Mouse (Mus musculus): ENCODE measurements around the gene Arid4a.
A peak's percentile ranks its signal among the peaks of the same experiment; 100 is the strongest.

Gene Arid4a

DNA sequence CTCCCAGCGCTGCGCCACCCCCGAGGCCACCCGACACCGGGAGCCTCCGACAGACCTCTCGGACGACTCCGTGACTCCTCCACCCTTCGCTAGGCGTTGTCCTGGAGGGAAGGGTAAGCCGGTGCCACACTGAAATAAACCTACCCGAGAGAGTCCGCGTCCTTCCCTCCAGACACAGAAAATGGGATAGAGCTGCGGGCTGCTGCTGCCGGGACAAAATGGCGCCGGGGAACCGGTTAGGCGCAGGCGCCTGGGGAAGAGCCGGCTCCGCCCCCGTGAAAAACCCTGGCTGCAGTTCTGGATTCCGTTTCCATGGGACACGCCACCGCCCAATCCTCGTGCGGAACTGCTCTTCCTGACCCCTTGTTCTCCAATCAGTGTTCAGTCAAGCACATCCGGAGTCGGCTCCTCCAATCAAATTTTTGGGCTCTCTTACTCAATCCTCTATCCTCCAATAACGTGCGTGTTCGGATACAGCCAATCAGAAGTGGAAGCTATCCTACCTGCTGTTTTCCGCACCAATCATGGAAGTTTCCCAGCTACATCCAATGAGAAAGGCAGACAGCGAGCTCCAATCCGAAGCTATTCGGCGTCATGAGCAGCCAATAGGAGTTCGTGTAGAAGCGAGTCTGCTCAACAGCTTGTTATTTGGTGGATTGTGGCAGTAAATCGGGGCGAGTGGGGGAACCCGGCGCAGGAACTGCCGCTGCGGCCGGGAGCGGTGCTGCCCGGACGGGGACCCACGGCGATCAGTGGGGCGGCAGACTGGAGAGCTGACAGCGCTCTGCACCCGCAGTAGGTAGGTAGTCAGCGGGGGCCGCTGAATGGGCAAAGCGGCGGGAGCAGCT is at the start of gene Arid4a:
Arid4a (plus strand) TSS at position 628 of the 848 bp plus-strand sequence.
- peak; percentile 93 to 95 for DNase-seq (ENCODE audit: low spot score in 2 of 2)

DNA sequence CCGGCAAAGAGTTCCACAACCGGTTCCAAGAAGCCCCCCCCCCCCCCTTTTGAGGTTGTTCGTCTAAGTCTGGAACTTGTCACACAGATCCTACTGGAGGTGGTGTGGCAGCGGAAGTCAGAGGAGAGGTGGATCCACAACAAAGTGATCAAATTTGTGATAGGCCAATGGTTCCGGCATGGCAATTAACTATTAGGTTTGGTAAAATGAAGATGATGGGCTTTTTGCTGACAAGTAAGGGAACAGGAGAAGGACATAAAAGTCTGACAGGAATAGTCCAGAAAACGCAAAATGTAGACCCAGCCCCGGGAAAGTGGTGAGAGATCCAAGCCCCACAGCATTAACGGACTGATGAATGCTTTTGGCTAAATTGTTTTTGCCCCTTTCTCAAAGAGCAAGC is 48.2 kb upstream of the Arid4a start:
- DNase-seq (ENCODE audit: low spot score in 2 of 2), result no peak

DNA sequence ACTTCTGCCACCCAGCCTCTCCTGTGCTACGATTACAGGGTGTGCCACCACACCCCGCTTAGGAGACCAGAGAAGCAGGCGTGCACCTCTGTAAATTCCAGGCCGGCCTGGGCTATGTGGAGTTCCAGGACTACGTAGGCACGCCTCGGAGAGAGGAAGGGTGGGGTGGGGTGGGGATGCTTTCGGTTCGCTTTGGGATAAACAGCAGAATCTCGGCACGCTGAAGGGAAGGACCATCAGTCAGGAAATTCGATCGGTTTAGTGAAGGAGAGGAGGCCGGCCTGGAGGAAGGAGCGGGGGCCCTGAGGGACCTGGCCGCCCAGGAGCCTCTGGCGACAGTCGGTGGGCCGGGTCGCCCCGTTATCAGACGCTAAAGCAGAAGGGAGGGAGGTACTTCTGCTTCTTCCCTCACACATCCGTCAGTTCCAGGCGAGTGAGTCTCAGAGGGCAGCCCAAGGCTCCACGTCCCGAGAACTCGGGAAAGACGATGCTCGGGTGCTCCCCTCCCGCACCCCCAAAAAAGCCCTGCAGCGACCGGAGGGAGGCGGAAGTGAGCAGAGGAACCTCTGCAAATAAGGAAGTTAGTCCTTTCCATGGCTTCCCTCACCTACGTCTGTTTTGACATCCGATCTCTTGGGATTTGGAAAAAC is 47.5 kb upstream of the Arid4a start:
- peak; percentile 84 to 92 for DNase-seq (ENCODE audit: low spot score in 2 of 2)

DNA sequence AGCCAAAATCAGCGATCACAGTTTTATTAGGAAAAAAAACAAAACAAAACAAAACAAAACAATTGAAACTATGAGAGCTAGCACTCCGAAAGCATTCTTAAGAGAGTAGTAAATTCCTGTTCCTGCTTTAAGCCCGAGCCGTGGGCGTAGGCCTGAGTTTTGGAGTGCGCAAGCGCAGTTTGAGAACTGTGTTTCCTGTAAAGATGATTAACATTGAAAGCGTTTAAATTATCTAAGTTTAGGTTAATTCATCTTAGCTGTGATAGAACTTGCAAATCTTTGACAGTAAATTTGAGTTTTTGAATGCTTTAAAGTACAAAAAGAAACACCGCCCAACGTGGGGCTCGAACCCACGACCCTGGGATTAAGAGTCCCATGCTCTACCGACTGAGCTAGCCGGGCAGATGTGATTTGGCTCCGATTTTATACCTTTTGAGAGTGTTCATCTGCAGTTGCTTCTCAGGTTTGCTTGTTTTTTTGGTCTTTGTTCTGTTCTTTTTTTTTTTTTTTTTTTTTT is 46.9 kb upstream of the Arid4a start:
- DNase-seq (ENCODE audit: low spot score in 2 of 2), result peak; percentile 87 to 92

DNA sequence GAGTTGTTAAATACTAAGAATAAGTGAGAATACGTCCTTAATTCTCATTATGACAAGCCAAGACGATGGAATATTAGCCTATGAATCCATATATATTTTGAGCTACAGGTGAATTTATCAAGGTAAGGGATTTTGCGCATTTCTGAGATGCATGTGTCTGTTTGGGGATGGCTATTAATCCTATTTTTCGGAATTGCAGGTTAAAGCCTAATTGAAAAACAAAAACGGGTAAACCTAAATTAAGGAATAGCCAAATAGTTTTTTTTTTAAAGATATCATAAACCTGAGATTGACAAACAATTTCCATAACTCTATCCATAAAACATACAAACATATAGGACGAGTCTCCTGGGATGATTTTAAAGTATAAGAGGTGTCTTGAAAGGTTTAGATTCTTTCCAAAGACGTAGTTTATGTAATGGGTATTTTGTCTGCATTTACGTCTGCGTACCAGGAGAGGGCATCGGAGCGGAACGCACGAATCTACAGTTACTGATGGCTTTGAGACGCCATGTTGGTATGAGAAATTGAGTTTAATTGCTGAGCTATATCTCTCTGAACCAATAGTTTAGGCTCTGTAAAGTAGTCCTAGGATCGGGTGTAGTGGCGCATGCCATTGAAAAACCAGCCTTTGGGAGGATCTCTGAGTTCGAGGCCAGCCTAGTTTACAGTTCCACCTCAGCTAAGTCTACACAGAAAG is 46.2 kb upstream of the Arid4a start:
- peak; percentile 55 to 78 for DNase-seq (ENCODE audit: low spot score in 2 of 2)

DNA sequence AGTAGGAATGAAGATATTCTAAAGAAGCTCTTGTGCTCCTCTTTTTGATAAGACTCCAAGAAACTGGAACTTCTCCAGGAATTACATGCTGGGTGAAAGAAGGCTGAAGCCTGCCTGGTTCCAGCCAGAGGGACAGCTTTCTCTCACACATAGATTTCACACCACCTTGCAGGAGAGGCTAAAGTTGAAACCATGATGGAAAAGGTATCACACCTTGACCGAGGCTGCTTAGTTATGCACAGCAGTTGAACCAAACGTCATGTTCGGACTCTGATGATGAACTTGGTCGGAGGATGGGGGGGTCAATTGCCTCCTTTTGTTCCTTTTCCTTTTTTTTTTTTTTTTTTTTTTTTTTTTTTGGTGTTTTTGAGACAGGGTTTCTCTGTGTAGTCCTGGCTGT is 42.0 kb upstream of the Arid4a start:
- DNase-seq (ENCODE audit: low spot score in 2 of 2), result no peak

DNA sequence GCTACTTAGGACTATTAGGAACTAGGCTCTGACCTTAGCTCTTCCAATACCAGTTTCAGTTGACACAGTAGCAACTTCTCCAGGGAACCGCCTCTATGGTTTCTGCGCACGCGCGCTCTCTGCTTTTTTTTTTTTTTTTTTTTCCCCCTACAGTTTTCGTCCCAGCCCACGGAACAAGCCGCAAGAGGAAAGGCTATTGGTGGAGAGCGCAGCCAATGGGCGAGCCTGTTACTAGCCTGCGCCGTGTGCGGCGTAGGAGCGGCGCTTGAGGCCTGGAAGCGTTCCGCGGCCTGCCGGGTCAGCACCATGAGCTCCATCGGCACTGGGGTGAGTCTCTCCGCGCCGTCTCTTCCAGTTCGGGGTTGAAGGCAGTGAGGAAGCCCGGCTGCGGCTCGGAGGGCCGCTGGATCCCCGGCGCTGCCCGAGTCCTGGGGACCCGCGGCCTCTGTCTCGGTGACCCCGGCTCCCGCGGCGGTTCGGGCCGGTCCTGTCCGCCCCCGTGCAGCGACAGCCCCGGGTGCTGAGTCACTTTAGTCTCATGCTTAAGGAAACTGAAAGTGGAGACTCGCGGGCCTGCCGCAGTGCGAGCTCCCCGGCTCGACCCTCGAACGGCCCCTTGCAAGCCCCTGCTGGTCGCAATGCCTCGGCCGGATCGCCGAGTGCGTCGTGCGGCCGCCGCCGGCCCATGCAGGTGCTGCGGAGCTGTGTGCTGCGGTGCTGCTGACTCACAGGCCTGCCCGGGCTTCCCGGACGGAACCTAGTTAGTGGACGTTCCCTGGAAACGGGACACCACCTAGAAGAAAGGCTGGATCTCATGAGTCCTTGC is 41.1 kb upstream of the Arid4a start, which contains the start of gene Psma3:
Psma3 (plus strand) TSS at position 181 of the 826 bp plus-strand sequence.
- peak; percentile 86 to 89 for DNase-seq (ENCODE audit: low spot score in 2 of 2)

DNA sequence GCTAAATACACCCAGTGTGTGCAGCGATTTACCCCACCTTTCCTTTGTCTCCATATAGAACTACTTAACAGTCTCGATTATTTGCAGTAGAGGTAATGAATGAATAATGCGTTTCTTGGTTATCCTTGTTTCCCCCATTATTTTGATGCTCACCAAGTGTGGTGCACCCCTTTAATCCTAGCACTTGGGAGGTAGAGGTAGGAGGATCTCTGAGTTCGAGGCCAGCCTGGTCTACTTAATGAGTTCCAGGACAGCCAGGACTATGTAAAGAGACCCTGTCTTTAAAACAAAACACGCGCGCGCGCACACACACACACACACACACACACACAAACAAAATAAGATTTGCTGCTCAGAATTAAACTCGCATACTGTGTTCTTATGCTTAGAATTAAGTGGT is 40.4 kb upstream of the Arid4a start:
- DNase-seq (ENCODE audit: low spot score in 2 of 2), result peak in 1 of 2 experiments; percentile 26

DNA sequence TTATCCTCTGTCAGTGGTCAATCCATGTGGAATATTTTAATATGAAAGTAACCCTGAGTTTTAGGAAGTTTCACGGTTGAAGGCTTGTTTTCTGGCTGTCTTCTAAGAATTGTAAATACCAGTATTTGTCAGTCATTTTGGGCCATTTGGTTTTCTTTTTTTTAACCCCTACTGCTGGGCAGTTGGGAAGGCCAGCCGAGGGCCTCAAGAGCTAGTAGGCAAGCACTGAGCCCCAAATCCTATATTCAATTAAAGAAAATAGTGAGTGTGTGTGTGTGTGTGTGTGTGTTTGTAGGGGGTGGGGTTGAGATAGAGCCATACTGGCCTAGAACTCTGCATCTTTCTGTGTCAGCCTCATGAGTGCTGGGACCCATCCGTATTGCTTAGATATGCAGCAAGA is 39.9 kb upstream of the Arid4a start:
- DNase-seq (ENCODE audit: low spot score in 2 of 2), result no peak

DNA sequence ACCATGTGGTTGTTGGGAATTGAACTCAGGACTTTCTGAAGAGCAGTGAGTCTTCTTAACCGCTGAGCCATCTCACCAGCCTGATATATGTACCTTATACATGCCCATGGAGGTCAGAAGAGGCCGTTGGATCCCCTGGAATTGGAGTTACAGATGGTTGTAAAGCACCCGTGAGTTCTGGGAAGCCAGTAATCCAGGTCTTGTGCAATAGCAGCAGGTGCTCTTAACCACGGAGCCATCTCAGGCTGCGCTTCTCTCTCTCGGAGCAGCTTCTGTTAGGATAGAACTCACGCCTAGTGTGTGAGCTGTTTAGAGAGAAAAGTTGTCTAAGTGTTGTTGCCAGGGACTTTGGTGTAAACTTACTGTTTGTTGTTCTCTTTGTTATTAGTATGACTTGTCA is 37.4 kb upstream of the Arid4a start:
- DNase-seq (ENCODE audit: low spot score in 2 of 2), result no peak

DNA sequence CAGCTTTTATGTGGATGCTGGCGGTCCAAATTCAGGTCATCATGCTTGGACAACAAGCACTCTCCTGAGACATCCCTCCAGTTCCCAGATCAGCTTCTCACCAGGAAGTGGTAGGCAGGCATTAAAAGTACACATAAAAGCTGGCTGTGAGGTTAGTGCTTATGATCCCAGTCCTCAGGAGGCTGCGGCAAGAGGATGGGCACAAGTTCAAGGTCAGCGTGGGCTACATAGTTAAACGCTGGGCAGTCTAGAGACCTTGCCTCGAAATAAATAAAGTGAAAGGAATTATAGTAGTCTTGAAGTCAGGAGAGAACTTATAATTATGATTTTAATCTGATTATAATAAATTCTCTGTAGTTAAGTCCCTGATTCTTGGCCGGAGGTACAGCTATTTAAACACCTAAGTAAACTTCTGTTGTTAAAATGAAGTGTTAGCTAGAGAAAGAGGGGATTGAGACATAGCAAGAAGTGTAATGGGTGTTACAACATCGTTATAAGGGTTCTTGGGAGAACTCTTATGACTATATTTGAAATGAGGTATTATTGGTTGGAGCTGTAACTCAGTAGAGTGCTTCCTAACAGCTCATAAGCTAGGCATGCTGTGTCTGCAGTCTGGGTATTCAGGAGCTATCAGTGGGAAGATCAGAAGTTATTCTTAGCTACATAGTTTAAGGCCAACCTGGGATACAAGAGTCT is 30.8 kb upstream of the Arid4a start:
- DNase-seq (ENCODE audit: low spot score in 2 of 2), result no peak

DNA sequence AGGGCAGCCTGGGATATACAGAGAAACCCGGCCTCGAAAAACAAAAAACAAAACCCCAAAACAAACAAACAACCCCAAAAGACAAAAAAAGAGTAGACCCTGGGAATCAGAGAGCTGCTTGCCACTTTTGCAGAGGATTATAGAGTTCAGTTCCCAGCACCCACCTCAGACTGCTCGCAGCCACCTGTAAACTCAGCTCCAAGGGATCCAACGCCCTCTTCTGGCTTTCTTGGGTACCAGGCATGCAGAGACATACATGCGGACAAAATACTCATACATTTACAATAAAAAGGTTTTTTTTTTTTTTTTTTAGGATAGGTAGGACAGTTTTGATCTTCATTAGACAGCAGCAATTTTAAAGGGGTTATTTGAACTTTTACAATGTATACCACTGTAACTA is 18.6 kb upstream of the Arid4a start:
- no peak for DNase-seq (ENCODE audit: low spot score in 2 of 2)

DNA sequence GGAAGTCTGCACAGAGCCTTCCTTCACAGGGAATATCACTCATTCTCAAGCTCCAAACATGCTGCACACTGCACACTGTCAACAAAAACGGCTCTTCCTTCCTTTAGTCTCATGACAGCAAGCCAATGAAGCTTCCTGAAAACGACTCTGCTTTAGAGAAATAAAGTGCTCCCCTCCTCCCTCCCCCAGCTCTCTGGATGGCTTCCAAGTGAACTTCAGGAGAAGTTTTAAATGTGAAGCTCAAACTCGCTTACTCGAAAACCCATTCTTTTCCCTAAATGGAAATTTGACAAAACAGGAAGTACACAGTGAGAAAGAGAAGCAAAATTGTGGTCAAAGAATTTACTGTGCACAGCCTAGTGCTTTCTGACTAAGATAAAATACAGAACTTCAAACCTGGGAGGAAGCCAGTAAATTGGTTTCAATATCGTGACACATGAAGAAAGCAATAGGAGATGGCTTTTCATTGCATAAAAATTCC is 16.3 kb upstream of the Arid4a start:
- no peak for DNase-seq (ENCODE audit: low spot score in 2 of 2)

DNA sequence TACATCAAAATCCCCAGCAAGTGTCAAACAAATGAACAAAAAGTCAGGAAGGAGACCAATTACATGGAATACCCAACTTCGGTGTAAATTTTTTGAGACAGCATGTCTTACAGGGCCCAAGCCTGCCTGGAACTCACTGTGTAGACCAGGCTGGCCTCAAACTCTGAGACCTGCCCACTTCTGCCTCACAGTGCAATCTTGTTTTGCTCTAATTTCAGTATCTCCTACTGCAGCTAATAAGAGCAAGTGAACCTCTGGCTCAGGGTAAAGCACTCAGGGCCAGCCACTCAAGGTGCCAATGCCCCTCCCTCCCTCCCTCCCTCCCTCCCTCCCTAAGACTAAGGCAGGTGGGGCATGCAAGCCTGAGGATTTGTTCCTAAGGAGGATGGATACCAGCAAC is 15.4 kb upstream of the Arid4a start:
- no peak for DNase-seq (ENCODE audit: low spot score in 2 of 2)

DNA sequence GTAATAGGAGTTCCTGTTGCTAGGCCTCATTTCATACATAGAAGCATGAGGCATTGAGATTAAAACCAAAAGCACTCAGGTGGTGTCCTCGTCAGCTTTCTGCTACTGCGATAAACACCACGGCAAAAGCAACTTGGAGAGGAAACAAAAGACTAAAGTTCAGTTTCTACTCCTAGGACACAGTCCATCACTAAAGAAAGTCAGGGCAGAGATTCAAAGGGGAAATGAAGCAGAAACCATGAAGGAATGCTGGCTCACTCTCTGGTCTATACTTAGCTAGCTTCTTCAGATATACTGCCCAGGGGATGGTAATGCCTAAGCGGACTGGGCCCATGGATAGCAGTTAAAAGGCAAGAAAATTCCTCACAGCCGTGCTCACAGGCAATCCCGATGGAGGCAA is 14.3 kb upstream of the Arid4a start:
- DNase-seq (ENCODE audit: low spot score in 2 of 2), result no peak

DNA sequence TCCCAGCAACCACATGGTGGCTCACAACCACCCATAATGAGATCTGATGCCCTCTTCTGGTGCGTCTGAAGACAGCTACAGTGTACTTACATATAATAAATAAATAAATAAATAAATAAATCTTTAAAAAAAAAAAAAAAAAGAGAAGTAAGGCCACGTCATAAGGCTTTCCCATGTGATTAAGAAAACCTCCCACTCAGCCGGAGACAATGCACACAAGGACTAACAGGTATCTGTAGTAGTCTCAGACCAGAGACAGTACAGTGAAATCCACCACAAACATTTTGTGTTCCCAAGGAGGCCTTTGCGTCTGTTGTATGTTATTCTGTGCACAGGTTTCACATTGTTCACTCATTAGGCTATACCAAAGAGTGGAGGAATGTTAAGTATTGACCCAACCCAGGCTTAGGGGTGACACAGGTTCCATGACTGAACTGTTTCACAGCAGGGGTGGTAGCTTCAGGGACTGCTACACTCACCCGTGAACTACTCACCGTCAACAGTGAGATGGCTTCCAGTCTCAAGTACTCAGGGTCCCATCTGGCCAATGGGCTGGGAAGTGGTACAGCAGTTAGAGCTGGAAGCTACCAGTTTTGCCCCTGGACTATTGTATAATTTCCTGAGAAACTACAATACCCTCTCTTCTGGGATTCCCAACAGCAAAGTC is 11.9 kb upstream of the Arid4a start:
- DNase-seq (ENCODE audit: low spot score in 2 of 2), result no peak

DNA sequence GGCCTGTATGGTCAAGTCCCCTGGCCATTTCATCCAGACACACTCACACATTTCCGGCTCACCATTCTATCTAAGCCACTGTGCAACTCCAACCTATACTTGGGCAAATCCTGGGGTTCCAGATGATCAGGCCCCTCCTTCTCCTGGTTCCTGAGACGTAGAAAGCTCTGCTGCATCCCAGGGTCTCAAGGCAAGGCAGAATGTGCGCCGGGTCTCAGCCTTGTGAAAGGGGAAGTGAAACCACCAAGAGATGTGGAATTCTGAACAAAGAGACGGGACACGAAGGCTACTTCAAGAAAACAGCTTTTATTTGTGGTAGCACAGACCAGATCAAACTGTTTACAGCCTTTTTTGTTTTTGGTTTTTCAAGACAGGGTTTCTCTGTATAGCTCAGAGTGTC is 9.6 kb upstream of the Arid4a start:
- DNase-seq (ENCODE audit: low spot score in 2 of 2), result no peak

DNA sequence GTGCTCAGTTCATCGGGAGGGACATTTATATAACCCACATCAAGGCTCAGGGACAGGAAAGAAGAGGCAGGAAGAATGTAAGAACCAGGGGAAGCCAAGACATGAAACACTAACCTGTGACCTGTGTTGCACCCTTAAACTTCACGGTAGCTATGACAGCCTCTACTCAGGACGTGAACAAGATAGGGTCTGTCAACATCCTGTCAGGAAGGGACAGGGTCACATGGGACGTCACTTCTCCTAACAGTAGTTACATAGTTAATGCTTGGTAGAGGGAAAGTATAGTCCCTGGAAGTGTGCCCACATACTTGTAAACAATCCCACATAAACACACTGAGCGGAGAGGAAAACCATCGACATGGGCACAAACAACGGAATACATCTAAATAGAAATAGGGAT is 8.9 kb upstream of the Arid4a start:
- DNase-seq (ENCODE audit: low spot score in 2 of 2), result no peak

DNA sequence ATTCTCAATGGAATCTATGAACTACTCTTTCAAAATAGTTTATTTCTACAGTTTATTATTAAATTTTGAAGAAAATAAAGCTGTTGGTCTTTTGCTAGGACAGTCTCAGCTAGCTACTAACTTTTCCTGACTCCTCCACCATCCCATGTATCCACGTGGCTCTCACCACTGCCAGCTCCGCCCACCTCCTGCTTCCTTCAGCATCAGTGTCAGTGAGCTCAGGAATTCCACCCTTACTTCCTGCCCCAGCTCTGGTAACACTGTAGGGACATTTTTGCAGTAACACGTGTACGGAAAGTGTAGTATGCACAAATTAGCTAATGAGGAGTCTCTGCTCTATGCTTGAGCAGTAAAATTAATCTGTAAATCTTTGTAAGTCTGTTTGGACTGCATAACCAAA is 6.0 kb upstream of the Arid4a start:
- no peak for DNase-seq (ENCODE audit: low spot score in 2 of 2)

DNA sequence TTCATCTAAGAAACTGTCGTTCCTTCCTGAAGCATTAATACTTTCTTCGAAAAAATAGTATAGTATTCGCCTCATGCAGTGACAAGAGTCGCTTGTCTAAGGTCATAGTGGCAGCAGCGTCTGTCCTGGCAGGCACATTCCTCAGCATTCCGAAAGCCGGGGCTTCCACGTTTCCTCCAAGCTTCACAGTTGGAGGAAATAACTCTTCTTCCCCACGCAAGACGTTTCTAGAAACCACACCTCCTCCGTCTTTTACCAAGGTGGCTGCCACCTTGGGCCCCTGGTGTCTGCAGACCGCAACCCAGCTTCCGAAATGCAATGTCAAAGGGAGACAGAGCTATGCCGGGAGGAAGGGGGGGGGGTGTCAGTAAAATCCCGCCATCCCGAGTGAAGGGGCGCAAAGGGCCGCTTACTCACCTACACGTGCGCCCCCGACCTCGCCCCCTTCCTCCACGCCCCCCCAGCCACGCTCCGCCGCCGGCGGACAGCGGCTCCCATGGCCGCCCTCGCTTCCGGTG is 886 bp upstream of the Arid4a start:
- no peak for DNase-seq (ENCODE audit: low spot score in 2 of 2)
